Mouse (Mus musculus) thymus, adult 2 months (tissue): ENCODE results near the gene Wdpcp.

Source experiments
- CTCF ChIP-seq: fragments of 200-500 bp; IDR thresholded peaks from 2 replicates; pipeline ENCODE4 v1.5.1; 2012; ENCODE audit warnings: mild to moderate bottlenecking, control low read depth, low read length, moderate library complexity, borderline replicate concordance; ENCODE audit not compliant: control insufficient read depth, poor library complexity, insufficient read depth; ENCODE audit errors: extremely low read depth
- POLR2A ChIP-seq: fragments of 200-500 bp; IDR thresholded peaks from 2 replicates; pipeline ENCODE4 v1.6.1; 2012; ENCODE audit warnings: mild to moderate bottlenecking, low read length, control low read depth, moderate library complexity; ENCODE audit not compliant: control insufficient read depth, poor library complexity, insufficient read depth; ENCODE audit errors: extremely low read depth

DNA sequence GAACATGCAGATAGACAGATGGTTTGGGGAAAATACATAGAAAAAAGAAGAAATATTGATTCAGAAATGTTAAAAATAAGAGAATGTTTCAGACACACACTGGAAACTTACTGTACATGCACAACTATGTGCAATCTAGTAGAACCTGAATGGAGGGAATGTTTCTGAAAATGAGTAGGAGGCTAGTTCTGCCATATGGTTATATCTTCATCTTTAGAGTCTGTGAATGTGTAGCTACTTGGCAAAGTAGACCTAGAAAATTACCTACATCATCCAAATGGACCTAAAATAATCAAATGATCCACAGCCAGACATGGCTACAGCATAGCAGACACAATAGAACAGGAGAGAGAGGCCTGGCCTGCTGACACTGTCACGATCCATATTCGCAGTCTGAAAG lies 275.0 kb downstream of the Wdpcp start:
- no peak for TF ChIP-seq POLR2A
- TF ChIP-seq CTCF, result no peak
